Mouse (Mus musculus) E14TG2a.4 (cell line): ENCODE data around the gene Slc16a13.

Experiments used
- CTCF ChIP-seq: conservative IDR thresholded peaks from 2 replicates; pipeline ENCODE4 v1.5.1; 2014; ENCODE audit warnings: low read length
- POU5F1 ChIP-seq: IDR thresholded peaks from 2 replicates; pipeline ENCODE4 v1.6.1; 2014; ENCODE audit warnings: low read length, borderline replicate concordance

DNA sequence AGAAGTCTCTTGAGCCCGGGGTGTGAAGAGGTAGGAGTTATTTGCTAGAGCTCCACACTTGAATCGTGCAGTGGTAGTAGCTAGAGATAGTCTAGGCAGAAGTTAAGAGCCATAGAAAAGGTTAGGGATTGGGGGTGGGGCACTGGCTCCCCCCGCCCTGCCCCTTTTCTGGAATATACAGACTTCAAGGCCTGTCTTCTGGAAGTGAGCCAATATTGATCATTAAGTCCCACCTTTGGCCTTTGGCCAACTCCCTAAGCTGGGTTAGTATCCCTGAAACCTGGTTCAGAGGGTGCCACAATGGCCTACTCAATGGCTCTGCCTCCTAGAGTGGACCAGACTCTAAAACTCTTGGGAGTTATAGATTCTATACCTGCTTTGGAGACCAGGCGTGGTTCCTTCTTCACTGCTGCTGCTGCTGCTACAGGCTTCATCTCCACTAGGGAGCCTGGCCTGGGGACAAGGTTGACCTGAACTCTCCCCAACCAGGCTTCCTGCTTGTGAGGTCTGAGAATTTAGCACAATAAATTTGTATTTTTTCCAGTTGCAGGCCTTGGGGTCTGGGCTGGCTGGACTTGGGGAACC, 6.9 kb upstream of the Slc16a13 start:
- no peak for TF ChIP-seq CTCF
- TF ChIP-seq POU5F1, result no peak
